Mouse (Mus musculus): ENCODE results near the gene Rpl29. TPM values are rescaled to one million over a fixed set of nuclear protein-coding genes. Genes with fewer than 3 reads are reported as not detected.

Rpl29 gene
- polyA plus RNA-seq, 1 experiment: 41.5 TPM

DNA sequence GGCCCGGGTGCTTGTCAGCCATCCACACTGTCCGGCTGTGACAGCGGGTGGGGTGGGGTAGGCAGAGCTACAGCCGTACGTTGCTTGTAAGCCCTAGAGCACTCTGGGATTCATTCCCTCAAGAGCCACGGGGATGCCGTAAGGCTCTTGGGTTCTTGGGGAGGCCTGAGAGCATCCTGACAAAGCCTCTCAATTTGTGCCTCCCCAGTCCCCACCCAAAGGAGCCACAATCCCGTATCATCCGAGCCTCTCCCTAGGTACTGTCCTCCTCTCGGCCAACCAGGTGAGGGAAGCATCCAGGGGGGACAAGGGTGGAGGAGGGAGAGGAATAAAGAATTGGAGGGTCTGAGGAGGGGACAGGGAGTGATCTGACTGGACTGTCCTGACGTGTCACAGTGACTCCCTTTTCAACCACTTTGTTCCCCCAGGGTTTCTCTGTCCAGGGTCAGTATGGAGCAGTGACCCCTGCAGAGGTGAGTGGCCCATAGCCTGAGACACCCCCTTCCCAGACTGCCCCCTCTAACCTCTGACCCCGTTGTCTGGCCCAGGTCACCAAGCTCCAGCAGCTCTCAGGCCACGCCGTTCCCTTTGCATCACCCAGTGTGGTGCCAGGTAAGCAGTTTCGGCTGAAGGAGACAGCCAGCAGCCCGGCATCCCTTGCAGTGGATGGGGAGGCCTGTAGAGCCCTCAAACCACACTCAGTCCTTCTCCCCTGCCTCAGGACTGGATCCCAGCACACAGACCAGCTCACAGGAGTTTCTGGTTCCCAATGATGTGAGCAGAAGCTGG is 32.6 kb downstream of the Rpl29 start:
- TF ChIP-seq FLI1 (IDR thresholded peaks at IDR 0.05; ENCODE audit: low read length) (no peak), GATA1 (IDR thresholded peaks at IDR 0.05; ENCODE audit: borderline replicate concordance, low read length) (no peak)
- Histone ChIP-seq H3K9me3 (0 out of 2 replicates have a peak, but pooled peaks cover 4% of the 10 kb centered on the region), H3K4me1 (peaks cover 48% of the 10 kb centered on the region), H3K27me3 (replicated peaks) (peaks cover 92% of the 10 kb centered on the region), H3K4me3 (replicated peaks) (no peak overlapping the region), H3K36me3 (replicated peaks; ENCODE audit: low read length) (no peaks in the 10 kb centered on the region)

DNA sequence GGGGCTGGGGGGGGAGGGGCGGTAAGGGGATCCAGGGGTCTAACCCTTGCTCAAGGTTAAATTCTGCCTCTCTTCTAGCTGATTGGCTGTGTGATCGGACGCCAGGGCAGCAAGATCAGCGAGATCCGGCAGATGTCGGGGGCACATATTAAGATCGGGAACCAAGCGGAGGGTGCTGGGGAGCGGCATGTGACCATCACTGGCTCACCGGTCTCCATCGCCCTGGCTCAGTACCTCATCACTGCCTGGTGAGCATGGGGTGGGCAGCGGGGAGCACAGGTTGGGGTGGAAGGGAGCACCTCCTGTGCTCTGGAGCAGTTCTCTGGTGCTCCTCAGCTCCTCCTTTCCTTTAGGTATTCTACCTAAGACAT is 33.2 kb downstream of the Rpl29 start:
- Histone ChIP-seq H3K27me3 (replicated peaks) (peaks cover 91% of the 10 kb centered on the region), H3K4me3 (replicated peaks) (no peak overlapping the region), H3K9me3 (0 out of 2 replicates have a peak, but pooled peaks cover 4% of the 10 kb centered on the region), H3K36me3 (replicated peaks; ENCODE audit: low read length) (no peaks in the 10 kb centered on the region), H3K4me1 (peaks cover 48% of the 10 kb centered on the region)
- TF ChIP-seq FLI1 (IDR thresholded peaks at IDR 0.05; ENCODE audit: low read length) (no peak), GATA1 (IDR thresholded peaks at IDR 0.05; ENCODE audit: borderline replicate concordance, low read length) (no peak)

DNA sequence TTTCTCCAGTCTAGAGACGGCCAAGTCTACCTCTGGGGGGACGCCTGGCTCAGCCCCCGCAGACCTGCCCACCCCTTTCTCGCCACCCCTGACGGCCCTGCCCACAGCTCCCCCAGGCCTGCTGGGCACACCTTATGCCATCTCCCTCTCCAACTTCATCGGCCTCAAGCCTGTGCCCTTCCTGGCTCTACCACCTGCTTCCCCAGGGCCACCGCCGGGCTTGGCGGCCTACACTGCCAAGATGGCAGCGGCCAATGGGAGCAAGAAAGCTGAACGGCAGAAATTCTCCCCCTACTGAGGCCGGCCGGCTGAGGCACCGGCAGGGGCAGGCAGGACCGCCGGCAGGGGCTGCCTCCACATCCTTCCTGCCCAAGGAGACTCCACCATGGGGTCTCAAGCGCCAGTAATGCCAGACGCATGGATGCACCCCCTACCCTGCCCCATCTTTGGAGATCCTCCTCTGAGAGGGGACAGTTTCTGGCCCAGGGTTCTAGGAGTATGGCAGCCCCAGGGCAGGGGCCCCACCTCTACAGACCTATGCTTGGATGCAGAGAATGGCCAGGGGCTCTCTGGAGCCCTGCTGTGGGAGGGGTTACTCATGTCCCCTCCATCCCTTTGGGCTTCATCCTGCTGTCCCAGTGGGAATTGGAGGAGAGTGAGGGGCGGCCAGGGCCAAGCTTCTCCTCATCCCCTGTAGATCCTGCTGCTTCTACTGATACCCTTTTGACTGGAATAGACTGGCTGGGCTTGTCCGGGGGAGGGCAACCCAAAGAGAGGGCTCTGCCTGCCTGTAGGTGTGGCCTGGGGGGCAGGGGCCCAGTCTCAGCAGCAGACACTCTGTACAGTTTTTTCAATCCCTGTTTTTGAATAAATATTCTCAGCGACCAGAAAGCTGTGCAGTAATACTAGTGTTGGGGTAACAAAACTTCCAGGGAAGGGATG is 34.1 kb downstream of the Rpl29 start:
- H3K9me3 ChIP-seq: 0 out of 2 replicates have a peak, but pooled peaks cover 4% of the 10 kb centered on the region
- TF ChIP-seq GATA1 (IDR thresholded peaks at IDR 0.05; ENCODE audit: borderline replicate concordance, low read length): no peak
- no peak for TF ChIP-seq FLI1 (IDR thresholded peaks at IDR 0.05; ENCODE audit: low read length)
- H3K4me3 ChIP-seq (replicated peaks): no peak overlapping the region
- peaks cover 42% of the 10 kb centered on the region for H3K4me1 ChIP-seq
- H3K36me3 ChIP-seq (replicated peaks; ENCODE audit: low read length): no peaks in the 10 kb centered on the region
- H3K27me3 ChIP-seq (replicated peaks): peaks cover 87% of the 10 kb centered on the region

DNA sequence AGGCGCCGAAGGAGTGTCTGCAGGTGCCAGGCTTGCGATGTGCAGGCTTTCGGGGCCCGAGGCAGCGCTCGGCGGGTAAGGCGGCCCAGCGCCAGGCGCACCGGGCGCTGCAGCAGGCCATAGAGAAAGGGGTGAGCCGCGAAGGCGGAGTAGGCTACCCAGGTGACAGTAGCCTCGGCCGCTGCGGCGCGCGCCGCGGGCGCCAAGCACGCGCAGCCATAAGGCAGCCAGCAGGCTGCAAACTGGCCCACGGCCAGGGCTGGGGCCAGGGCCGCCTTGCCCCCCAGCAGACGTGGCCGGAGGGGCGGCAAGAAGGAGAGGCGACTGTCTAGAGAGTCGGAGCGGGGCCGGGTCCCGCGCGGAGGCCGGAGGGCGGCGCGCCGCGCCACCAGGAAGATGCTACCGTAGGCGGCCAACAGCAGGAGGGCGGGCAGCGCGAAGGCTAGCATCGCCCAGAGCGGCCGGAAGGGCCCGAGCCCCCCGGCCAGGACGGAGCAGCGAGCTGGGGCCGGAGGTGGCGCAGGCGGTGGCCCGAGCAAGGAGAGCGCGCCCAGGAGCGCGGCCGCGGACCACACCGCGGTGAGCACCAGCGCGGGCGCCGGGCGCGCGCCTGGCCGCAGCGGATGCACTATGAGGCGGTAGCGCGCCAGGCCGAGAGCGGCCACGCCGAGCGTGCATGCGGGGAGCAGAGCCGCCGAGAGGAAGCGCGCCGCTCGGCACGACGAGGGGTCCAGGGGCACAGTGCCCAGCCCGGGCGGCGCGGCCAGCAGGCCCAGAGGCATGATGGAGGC is 35.7 kb downstream of the Rpl29 start:
- 0 out of 2 replicates have a peak, but pooled peaks cover 4% of the 10 kb centered on the region for H3K9me3 ChIP-seq
- TF ChIP-seq GATA1 (IDR thresholded peaks at IDR 0.05; ENCODE audit: borderline replicate concordance, low read length): no peak
- no peak for TF ChIP-seq FLI1 (IDR thresholded peaks at IDR 0.05; ENCODE audit: low read length)
- H3K4me3 ChIP-seq (replicated peaks): peak overlapping the region; percentile 92
- H3K27me3 ChIP-seq (replicated peaks): peaks cover 73% of the 10 kb centered on the region
- H3K36me3 ChIP-seq (replicated peaks; ENCODE audit: low read length): no peaks in the 10 kb centered on the region
- peaks cover 37% of the 10 kb centered on the region for H3K4me1 ChIP-seq

DNA sequence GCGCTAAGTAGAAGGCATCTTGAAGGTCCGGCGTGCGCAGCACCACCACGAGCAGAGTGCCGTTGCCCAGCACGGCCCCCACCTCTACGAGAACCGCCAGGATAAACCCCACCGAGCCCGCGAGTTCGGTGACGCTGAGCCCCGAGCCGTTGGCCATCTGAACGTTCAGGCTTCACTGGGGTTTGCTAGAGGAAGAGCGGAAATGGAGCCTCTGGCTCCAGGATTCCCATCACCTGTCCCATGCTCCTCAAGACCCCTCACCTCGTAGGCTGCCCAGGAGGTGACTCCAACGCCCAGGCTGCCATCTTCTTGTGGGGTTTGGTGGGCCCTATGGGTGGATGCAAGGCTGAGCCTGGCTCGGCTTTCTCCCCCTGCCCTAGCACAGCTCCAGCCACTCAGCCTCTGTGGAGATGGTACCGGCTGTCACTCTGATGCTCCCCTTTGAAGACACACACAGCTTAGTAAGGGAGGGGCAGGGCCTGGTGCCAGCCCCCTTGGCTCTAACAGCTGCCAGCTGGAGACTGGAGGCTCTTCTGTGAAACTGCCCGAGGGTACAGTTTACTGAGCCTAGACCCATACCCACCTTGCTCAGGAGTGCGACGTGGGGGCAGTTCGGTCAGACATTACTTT is 36.4 kb downstream of the Rpl29 start, which contains the start of gene Gpr62:
Gene Gpr62 (minus strand): TSS at position 368 of the 630 bp plus-strand sequence.
- Histone ChIP-seq H3K36me3 (replicated peaks; ENCODE audit: low read length) (no peaks in the 10 kb centered on the region), H3K4me3 (replicated peaks) (peak within 1 kb of the TSS; percentile 92), H3K27me3 (replicated peaks) (peaks cover 65% of the 10 kb centered on the region), H3K4me1 (peaks cover 39% of the 10 kb centered on the region), H3K9me3 (0 out of 2 replicates have a peak, but pooled peaks cover 4% of the 10 kb centered on the region)
- TF ChIP-seq FLI1 (IDR thresholded peaks at IDR 0.05; ENCODE audit: low read length) (no peak), GATA1 (IDR thresholded peaks at IDR 0.05; ENCODE audit: borderline replicate concordance, low read length) (no peak)

DNA sequence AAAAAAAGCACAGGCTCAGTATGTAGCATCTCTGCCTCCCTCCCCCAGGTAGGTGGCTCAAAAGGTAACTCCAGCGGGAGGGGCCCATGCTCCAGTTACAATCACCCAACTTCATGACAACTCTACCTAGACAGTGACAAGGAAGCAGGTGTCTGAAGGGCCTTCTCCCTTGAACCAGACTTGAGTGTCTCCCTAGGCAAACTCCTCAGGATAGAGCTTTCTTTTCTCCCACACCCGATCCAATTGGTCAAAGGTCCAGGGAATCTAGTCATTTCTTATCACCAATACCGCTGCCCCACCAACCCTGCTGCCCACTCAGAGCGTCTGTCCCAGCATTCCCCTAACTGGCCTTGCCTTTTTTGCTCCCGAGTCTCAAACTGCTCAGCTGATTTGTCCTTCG is 37.5 kb downstream of the Rpl29 start:
- no peak for TF ChIP-seq GATA1 (IDR thresholded peaks at IDR 0.05; ENCODE audit: borderline replicate concordance, low read length)
- TF ChIP-seq FLI1 (IDR thresholded peaks at IDR 0.05; ENCODE audit: low read length): no peak
- H3K27me3 ChIP-seq (replicated peaks): peaks cover 57% of the 10 kb centered on the region
- H3K36me3 ChIP-seq (replicated peaks; ENCODE audit: low read length): no peaks in the 10 kb centered on the region
- peaks cover 49% of the 10 kb centered on the region for H3K4me1 ChIP-seq
- no peak overlapping the region for H3K4me3 ChIP-seq (replicated peaks)
- H3K9me3 ChIP-seq: 0 out of 2 replicates have a peak, but pooled peaks cover 4% of the 10 kb centered on the region

DNA sequence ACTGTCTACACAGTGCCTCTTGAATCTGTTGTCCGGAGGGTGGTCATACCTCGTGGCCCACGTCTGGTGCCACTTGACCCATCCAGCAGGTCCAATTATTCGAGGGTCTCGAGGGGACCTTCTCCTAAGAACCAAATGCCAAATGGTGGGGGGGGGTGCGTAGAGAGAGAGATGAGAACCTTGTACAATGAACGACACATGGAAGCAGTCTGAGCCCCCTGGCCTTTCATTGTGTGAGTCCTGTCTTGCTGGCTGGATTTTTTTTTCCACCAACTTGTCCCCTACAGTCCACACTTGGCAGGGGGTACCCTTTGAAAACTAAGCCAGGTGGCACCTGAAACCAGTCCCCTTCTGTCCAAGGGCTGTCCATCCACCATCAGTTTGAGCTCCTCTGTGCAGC is 38.5 kb downstream of the Rpl29 start:
- peaks cover 59% of the 10 kb centered on the region for H3K4me1 ChIP-seq
- H3K4me3 ChIP-seq (replicated peaks): no peak overlapping the region
- H3K36me3 ChIP-seq (replicated peaks; ENCODE audit: low read length): no peaks in the 10 kb centered on the region
- H3K27me3 ChIP-seq (replicated peaks): peaks cover 48% of the 10 kb centered on the region
- TF ChIP-seq GATA1 (IDR thresholded peaks at IDR 0.05; ENCODE audit: borderline replicate concordance, low read length): no peak
- TF ChIP-seq FLI1 (IDR thresholded peaks at IDR 0.05; ENCODE audit: low read length): no peak
- H3K9me3 ChIP-seq: 0 out of 2 replicates have a peak, but pooled peaks cover 4% of the 10 kb centered on the region

DNA sequence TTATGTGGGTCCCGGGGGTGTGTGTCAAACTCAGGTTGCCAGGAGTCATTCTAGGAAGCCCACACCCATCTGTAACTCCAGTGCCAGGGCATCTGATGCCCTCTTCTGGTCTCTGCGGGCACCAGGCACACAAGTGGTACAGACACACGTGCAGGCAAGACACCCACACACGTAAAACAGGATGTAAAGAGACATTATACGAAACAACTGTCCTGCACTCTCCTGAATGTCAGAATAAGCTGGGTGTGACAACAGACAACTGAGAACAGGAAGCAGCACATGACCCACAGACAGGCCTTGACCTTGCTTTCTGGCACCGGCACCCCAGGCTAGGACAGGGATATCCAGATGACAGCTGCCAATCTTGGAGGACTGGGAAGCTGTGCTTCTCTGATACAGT is 40.1 kb downstream of the Rpl29 start:
- peaks cover 8% of the 10 kb centered on the region for H3K36me3 ChIP-seq (replicated peaks; ENCODE audit: low read length)
- peaks cover 35% of the 10 kb centered on the region for H3K27me3 ChIP-seq (replicated peaks)
- TF ChIP-seq GATA1 (IDR thresholded peaks at IDR 0.05; ENCODE audit: borderline replicate concordance, low read length) (no peak), FLI1 (IDR thresholded peaks at IDR 0.05; ENCODE audit: low read length) (no peak)
- H3K9me3 ChIP-seq: 0 out of 2 replicates have a peak, but pooled peaks cover 4% of the 10 kb centered on the region
- peaks cover 68% of the 10 kb centered on the region for H3K4me1 ChIP-seq
- H3K4me3 ChIP-seq (replicated peaks): peak overlapping the region; percentile 42

Measured in megakaryocyte, embryonic 14.5 days (primary cell).